Mouse (Mus musculus) heart, postnatal 14 days (tissue): ENCODE results near the gene Cabp2. TPM values are rescaled to one million over a fixed set of nuclear protein-coding genes. Genes with fewer than 3 reads are reported as not detected.
"Not testable (repeated sequence)": the region's sequence is repeated elsewhere in the genome, so short reads cannot be mapped to it uniquely, and the experiment has no call there.

Source experiments
- DNase-seq, 2 experiments: peaks; one replicate each; pipeline ENCODE4 v3.0.0; 2021 to 2022
- intact Hi-C: fragments of 180-260 bp; cut with DNase I; formaldehyde crosslinking; loops from one replicate; pipeline ENCODE4 v1.15.1; 2025
- long read RNA-seq, 2 experiments: library from polyadenylated mRNA; stranded (forward); transcript quantifications; one replicate each; pipeline ENCODE4 v2.0.0; 2021
- total RNA-seq, 2 experiments: library from RNA; stranded (reverse); gene quantifications; 2 replicates each; pipeline ENCODE4 v1.2.3; 2021

The Cabp2 gene
- not detected for total RNA-seq
- long read RNA-seq, experiment 1: 0 reads
- long read RNA-seq, experiment 2: 0 reads

DNA sequence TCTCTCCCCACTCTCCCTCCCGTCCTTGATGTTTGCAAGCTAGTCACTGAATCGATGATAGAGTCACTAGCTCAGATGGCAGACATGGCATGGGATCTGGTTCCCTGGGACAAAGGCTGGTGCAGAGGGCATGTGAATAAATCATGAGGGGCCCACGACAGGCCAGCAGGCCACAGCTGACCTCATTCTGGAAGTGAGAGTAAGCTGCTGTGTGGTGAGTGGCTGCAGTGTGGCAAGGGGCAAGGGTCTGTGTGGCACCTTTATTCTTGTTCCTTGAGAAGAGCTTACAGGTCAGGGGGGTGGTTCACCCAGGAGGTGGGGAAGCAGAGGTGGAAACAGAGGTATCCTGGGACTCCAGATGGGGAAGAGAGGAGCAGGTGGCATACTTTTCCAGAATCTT is at the start of gene Cabp2:
Cabp2 (plus strand) TSS at position 185 of the 400 bp plus-strand sequence.
- no peak for DNase-seq
- intact Hi-C loops: loop anchor here (2.0 kb wide), 1 partner anchor 29 kb away; no protein-coding TSS in a partner anchor

GRCm38 (mm10) chr19:4032668-4033067 is 48.7 kb upstream of the Cabp2 start:
- no peak for DNase-seq
- intact Hi-C loops: no loop called here

- DNase-seq: no peak
- intact Hi-C loops: no loop called here
Observed at GRCm38 (mm10) chr19:4033298-4033697, 48.1 kb upstream of the Cabp2 start.

DNA sequence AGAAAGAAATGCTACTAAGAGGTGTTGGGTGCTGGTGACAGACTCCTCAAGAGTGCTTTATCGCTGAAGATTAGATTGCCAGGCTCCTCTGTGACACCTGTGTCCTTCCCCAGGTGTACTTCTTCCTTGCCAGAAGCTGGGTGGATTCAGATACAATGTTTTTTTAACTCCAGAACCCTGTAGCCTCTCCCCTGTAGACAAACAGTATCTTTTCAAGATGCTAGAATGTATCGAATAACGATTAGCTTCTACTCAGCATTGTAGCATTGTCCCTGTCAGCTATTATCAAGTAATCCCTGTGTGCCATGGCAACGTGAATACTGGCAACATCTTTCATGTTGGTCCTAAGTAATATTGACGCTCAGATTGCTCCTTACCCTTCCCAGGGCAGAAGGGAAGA is 47.6 kb upstream of the Cabp2 start:
- intact Hi-C loops: no loop called here
- DNase-seq: no peak

- intact Hi-C loops: no loop called here
- no peak for DNase-seq
Observed at GRCm38 (mm10) chr19:4036327-4037045, 44.9 kb upstream of the Cabp2 start.

GRCm38 (mm10) chr19:4037154-4037787 is 44.1 kb upstream of the Cabp2 start:
- intact Hi-C loops, DNase-seq: not testable (repeated sequence)

DNA sequence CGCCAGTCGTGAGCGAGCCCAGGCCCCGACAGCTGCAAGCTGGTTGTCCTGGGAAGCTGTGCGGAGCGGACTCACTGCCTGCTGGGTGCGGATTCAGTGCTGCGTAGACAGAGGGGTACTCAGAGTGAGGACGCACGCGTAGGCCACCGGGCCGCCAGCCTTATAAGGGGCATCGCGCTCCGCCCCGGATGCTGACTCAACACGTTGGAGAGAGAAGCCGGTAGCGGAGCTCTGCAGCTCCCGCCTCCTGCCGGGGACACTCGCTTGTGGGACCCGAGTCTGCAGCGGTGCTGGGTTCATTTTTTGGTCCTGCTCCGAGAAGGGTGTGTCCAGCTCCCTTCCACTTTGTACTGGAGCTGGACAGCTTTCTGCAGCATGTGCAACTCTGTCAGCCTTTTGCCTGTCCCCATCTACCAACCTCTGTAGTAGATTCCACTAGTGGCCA is 43.6 kb upstream of the Cabp2 start, which contains the start of gene Gstp1:
Gstp1 (minus strand) TSS at position 198 of the 445 bp plus-strand sequence.
- DNase-seq: peak; percentile 88 to 92
- intact Hi-C loops: no loop called here

DNA sequence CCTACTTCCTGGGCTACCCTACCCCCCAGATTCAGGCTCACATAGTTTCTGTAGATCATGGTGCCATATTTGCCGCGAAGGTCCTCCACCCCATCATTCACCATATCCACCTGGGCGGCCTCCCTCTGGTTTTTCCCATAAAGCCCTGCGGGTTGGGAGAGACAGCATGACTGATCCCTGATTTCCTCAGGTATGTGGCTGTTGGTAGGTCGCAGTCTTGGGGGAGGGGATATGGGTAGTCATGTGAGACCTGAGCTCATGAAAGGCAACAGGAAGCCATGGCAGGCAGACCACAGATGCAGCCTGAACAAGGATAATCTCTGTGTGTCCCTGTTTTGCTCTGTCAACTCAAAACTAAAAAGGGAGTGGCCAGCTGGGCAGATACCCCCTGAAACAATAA is 40.4 kb upstream of the Cabp2 start:
- intact Hi-C loops, DNase-seq: not testable (repeated sequence)

DNA sequence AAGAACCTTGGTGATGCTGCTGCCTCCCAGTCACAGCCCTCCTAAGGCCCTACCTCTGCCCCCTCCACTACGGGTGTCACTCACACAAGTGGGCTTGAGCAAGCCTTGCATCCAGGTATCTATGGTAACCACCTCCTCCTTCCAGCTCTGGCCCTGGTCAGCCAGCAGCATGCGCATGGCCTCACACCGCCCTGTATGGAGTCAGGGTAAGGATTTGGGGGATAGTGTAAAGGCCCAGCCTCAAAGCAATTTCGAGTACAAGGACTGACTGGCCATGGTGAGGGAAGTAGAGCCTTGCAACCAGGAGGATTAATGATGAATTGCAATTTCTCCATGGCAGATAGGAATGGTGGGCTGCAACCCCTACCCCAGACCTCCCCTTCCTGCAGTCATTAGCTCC is 39.9 kb upstream of the Cabp2 start:
- DNase-seq, intact Hi-C loops: not testable (repeated sequence)

DNA sequence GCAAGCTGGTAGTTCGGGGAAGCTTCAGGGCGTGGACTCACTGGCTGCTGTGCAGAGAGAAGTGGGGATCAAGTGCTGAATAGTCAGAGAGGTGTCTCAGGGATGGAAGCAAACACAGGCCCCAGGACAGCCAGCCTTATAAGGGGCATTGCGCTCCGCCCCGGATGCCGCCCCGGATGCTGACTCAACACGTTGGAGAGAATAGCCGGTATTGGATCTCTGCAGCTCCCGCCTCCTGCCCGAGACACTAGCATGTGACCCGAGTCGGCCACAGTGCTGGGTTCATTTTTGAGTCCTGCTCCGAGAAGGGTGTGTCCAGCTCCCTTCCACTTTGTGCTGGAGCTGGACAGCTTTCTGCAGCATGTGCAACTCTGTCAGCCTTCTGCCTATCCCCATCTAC is 39.3 kb upstream of the Cabp2 start:
- intact Hi-C loops: no loop called here
- DNase-seq: peak; percentile 49 to 54

GRCm38 (mm10) chr19:4044109-4044508 is 37.3 kb upstream of the Cabp2 start:
- intact Hi-C loops, DNase-seq: not testable (repeated sequence)

- intact Hi-C loops: no loop called here
- peak; percentile 74 to 81 for DNase-seq
Observed at GRCm38 (mm10) chr19:4045966-4046865, 35.2 kb upstream of the Cabp2 start, which contains the start of gene Gstp2. Gene Gstp2, minus strand, starts transcription at chr19:4046023.

DNA sequence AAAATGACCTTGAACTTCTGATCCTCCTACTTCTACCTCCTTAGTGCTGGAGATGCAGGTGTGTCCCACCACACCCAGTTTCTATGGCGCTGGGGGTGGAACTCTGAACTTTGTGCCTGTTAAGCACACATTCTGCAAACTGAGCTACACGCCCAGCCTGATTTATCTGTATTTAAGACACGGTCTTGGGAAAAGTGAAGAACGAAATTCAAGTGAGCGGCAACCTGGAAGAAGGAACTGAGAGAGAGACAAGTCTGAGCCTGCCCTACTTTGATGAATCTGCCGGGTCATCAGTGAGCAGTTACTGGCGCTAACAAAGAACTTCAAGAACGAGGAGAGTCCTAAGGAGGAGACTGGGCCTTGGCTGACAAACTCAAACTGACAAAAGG is 34.5 kb upstream of the Cabp2 start:
- no peak for DNase-seq
- intact Hi-C loops: no loop called here

DNA sequence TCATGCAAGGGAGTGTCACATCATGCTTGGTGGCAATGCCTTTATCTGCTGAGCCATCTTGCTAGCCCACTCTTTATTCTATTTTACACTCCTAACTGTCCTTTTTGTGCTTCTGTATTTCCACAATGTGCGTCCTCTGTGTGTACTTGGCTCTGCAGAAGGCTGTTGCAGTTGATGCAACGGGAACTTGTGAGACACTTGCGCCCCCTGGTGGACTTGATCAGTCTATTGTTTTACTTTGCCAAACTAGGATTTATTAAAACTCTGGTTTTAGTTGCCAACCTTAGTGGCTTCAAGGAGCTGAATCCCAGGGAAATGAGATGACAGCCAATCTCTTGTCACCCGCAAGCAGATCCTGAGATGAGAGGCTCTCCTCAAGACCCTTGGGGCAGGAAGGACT is 33.5 kb upstream of the Cabp2 start:
- DNase-seq: peak; percentile 81 to 90
- intact Hi-C loops: loop anchor here (1.0 kb wide), 1 partner anchor 29 kb away; no protein-coding TSS in a partner anchor

- intact Hi-C loops, DNase-seq: not testable (repeated sequence)
Observed at GRCm38 (mm10) chr19:4049069-4049468, 32.3 kb upstream of the Cabp2 start.

GRCm38 (mm10) chr19:4051016-4051415 is 30.4 kb upstream of the Cabp2 start:
- intact Hi-C loops: loop anchor here (5.0 kb wide), 1 partner anchor 176 kb away; no protein-coding TSS in a partner anchor
- no peak for DNase-seq

- DNase-seq: peak; percentile 75 to 83
- intact Hi-C loops: loop anchor here (2.0 to 5.0 kb wide), 2 partner anchors 29 to 175 kb away; partner anchors contain the start of gene Cabp2
Observed at GRCm38 (mm10) chr19:4051741-4052515, 29.4 kb upstream of the Cabp2 start.

- intact Hi-C loops: loop anchor here (2.0 to 5.0 kb wide), 2 partner anchors 28 to 175 kb away; partner anchors contain the start of gene Cabp2
- DNase-seq: no peak
Observed at GRCm38 (mm10) chr19:4052516-4053030, 28.8 kb upstream of the Cabp2 start.

GRCm38 (mm10) chr19:4054613-4055012 is 26.8 kb upstream of the Cabp2 start:
- no peak for DNase-seq
- intact Hi-C loops: loop anchor here (5.0 kb wide), 1 partner anchor 173 kb away; no protein-coding TSS in a partner anchor
